Mouse (Mus musculus) liver, embryonic 11.5 days (tissue): ENCODE data around the gene Abcc5. TPM values are rescaled to one million over a fixed set of nuclear protein-coding genes. Genes with fewer than 3 reads are reported as not detected.
"Not testable (repeated sequence)": the region's sequence is repeated elsewhere in the genome, so short reads cannot be mapped to it uniquely, and the experiment has no call there.

ENCODE experiments used
- ATAC-seq: fragments of 200-750 bp; cut with Nextera tagmentation; replicated peaks from 2 replicates; pipeline ENCODE4 v1.8.0; 2017; ENCODE audit warnings: moderate number of reproducible peaks, mild to moderate bottlenecking, moderate TSS enrichment, moderate library complexity; ENCODE audit not compliant: low FRiP score
- DNase-seq: peaks from one replicate; pipeline ENCODE4 v3.0.0-alpha.2; 2017; ENCODE audit warnings: low spot score
- H3K27ac ChIP-seq: fragments of 300-500 bp; sonication (generic); 2 replicates; pipeline ENCODE4 v1.5.1; 2014; ENCODE audit warnings: mild to moderate bottlenecking, low read depth, low read length, control low read depth
- H3K27me3 ChIP-seq: fragments of 300-500 bp; sonication (generic); replicated peaks from 2 replicates; pipeline ENCODE4 v1.6.1; 2014; ENCODE audit warnings: low read length, mixed read lengths; ENCODE audit not compliant: control insufficient read depth, insufficient read depth
- H3K36me3 ChIP-seq: fragments of 300-500 bp; sonication (generic); 2 replicates; pipeline ENCODE4 v1.6.1; 2014; ENCODE audit warnings: mild to moderate bottlenecking, low read length, moderate library complexity, mixed read lengths; ENCODE audit not compliant: control insufficient read depth, insufficient read depth
- H3K4me1 ChIP-seq: fragments of 300-500 bp; sonication (generic); replicated peaks from 2 replicates; pipeline ENCODE4 v1.6.1; 2014; ENCODE audit warnings: low read length, mixed read lengths; ENCODE audit not compliant: control insufficient read depth, insufficient read depth
- H3K4me2 ChIP-seq: fragments of 300-500 bp; sonication (generic); 2 replicates; pipeline ENCODE4 v1.6.1; 2014; ENCODE audit warnings: mild to moderate bottlenecking, control low read depth, moderate library complexity
- H3K4me3 ChIP-seq: fragments of 300-500 bp; sonication (generic); 2 replicates; pipeline ENCODE4 v1.5.1; 2014; ENCODE audit warnings: low read depth, low read length, control low read depth
- H3K9ac ChIP-seq: fragments of 300-500 bp; sonication (generic); 2 replicates; pipeline ENCODE4 v1.6.1; 2014; ENCODE audit warnings: low read depth, low read length, control low read depth
- H3K9me3 ChIP-seq: fragments of 300-500 bp; sonication (generic); 2 replicates; pipeline ENCODE4 v1.6.1; 2016; ENCODE audit warnings: low read length, inconsistent platforms, mixed read lengths; ENCODE audit not compliant: control insufficient read depth
- WGBS: fragments of 180-500 bp; shearing (Covaris S2); extraction: QIAGEN DNeasy Blood & Tissue Kit; methylation state at CpG from one replicate; pipeline ENCODE4 v1.1.7; 2014; 5-methylcytosine and 5-hydroxymethylcytosine counted together
- polyA plus RNA-seq: library from polyadenylated mRNA; unstranded; fragments of >200 nt; fragmentation: Nextera tagmentation; extraction: Ambion mirVana; gene quantifications from 2 replicates; pipeline ENCODE4 v1.2.1, GENCODE M21; 2014

The Abcc5 gene
- polyA plus RNA-seq, 1 experiment from 2014 or later: 43.6 TPM

DNA sequence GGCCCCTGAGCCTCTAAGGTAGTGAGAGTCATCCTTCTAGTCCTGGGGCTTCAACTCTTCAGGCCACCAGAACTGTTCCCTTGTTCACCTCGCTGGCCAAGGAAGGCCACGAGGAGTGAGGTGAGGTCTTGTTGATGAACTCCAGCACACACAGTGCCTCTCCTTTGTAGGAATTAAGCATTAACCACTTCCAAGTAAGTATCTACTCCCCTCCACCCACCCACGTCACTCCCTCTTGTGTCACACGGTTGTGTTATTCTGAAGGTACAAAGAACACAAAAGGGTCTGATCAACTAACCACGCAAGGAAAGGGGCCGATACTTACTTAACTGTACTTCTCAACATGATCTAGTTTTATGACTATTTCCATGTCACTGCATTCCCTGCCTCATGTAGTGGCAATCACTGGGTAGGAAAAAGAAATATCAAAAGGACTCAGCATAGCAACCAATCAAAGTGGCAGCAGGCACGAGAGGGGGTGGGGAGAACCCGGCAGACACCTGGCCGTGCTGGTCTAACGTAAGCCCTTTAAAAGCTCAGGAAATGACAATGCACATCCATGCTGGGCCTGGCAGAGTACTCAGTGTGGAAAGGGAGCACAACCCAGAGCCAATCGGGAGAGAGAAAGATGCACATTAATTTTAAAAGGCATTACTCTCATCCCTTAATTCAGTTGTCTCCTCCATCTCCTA, 30.8 kb downstream of the Abcc5 start:
- no peak overlapping the region for H3K4me3 ChIP-seq
- peaks cover 15% of the 10 kb centered on the region for H3K36me3 ChIP-seq
- H3K9me3 ChIP-seq: no peaks in the 10 kb centered on the region
- WGBS: 89% methylated on average over 11 of the region's 11 CpGs
- DNase-seq (no peak), ATAC-seq (no peak)
- no peak overlapping the region for H3K9ac ChIP-seq
- no peak overlapping the region for H3K4me2 ChIP-seq
- H3K4me1 ChIP-seq: no peaks in the 10 kb centered on the region
- H3K27ac ChIP-seq: no peak overlapping the region
- H3K27me3 ChIP-seq: no peaks in the 10 kb centered on the region

GRCm38 (mm10) chr16:20391753-20392152, 34.4 kb downstream of the Abcc5 start:
- Histone ChIP-seq H3K4me1 (no peaks in the 10 kb centered on the region), H3K36me3 (peaks cover 16% of the 10 kb centered on the region), H3K9ac (no peak overlapping the region), H3K4me2 (no peak overlapping the region), H3K27ac (no peak overlapping the region), H3K27me3 (no peaks in the 10 kb centered on the region), H3K9me3 (no peaks in the 10 kb centered on the region), H3K4me3 (no peak overlapping the region)
- WGBS: 87% methylated on average over 3 of the region's 3 CpGs
- DNase-seq (no peak), ATAC-seq (no peak)

DNA sequence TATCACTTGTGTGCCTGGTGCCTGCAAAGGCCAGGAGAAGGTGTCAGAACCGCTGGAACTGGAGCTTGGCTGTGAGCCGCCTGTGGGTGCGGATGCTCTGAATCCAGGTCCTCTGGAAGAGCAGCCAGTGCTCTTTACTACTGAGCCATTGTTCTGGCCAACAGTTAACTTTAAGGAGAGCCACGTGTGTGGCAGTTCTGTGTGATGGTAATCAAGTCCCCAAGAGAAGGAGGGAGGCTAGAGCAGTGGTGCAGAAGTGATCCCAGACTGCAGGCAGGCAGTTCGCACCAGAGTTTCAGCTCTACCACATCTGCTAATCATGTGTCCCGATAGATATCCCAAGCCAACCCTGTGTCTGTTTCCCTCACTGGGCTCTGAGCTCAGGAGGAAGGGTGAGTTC, 36.0 kb downstream of the Abcc5 start:
- DNase-seq: no peak
- no peak overlapping the region for H3K27ac ChIP-seq
- no peaks in the 10 kb centered on the region for H3K27me3 ChIP-seq
- H3K4me1 ChIP-seq: no peaks in the 10 kb centered on the region
- ATAC-seq: no peak
- H3K4me3 ChIP-seq: no peak overlapping the region
- WGBS: 78% methylated on average over 6 of the region's 6 CpGs
- no peak overlapping the region for H3K9ac ChIP-seq
- H3K36me3 ChIP-seq: peaks cover 16% of the 10 kb centered on the region
- H3K4me2 ChIP-seq: no peak overlapping the region
- H3K9me3 ChIP-seq: no peaks in the 10 kb centered on the region

DNA sequence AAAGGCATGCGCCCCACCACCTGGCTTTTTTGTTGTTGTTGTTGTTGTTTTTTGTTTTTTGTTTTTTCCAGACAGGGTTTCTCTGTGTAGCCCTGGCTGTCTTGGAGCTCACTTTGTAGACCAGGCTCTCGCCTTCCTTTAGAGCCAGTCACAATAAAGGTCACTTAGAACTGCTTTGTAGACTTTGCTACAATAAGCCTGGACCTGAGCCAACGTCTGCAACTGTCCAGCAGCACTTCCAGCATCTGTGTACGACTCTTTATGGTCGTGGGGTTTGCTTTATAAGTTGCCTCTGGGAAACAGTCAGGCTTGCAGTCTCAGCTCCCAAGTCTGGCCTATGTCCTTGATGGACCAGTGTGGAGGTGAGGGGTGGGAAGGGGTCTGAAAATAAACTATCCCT, 45.2 kb downstream of the Abcc5 start:
- no peak overlapping the region for H3K9ac ChIP-seq

GRCm38 (mm10) chr16:20375341-20375740, 50.9 kb downstream of the Abcc5 start:
- Histone ChIP-seq H3K4me3 (no peak overlapping the region), H3K9me3 (no peaks in the 10 kb centered on the region), H3K27me3 (no peaks in the 10 kb centered on the region), H3K4me2 (no peak overlapping the region), H3K36me3 (peaks cover 14% of the 10 kb centered on the region), H3K27ac (no peak overlapping the region), H3K4me1 (peaks cover 4% of the 10 kb centered on the region), H3K9ac (no peak overlapping the region)
- 87% methylated on average over 5 of the region's 5 CpGs for WGBS
- ATAC-seq: no peak
- no peak for DNase-seq

More for the DNA sequence above, 45.2 kb downstream of the Abcc5 start:
- Histone ChIP-seq H3K4me2 (no peak overlapping the region), H3K27me3 (no peaks in the 10 kb centered on the region), H3K36me3 (peaks cover 3% of the 10 kb centered on the region), H3K9me3 (no peaks in the 10 kb centered on the region), H3K4me3 (no peak overlapping the region), H3K4me1 (no peaks in the 10 kb centered on the region), H3K27ac (no peak overlapping the region)
- DNase-seq (no peak), ATAC-seq (no peak)
- WGBS: 82% methylated on average over 5 of the region's 5 CpGs

GRCm38 (mm10) chr16:20371731-20372130, 54.5 kb downstream of the Abcc5 start:
- WGBS: 46% methylated on average over 4 of the region's 4 CpGs
- H3K4me1 ChIP-seq: peaks cover 4% of the 10 kb centered on the region
- no peaks in the 10 kb centered on the region for H3K9me3 ChIP-seq
- no peak overlapping the region for H3K4me3 ChIP-seq
- peaks cover 26% of the 10 kb centered on the region for H3K36me3 ChIP-seq
- H3K9ac ChIP-seq: no peak overlapping the region
- H3K4me2 ChIP-seq: no peak overlapping the region
- peak overlapping the region; percentile 19 for H3K27ac ChIP-seq
- ATAC-seq (peak; percentile 49; the same call in 1 of the 2 replicates), DNase-seq (no peak)
- H3K27me3 ChIP-seq: no peaks in the 10 kb centered on the region

GRCm38 (mm10) chr16:20368221-20368620, 58.0 kb downstream of the Abcc5 start:
- Histone ChIP-seq H3K4me1 (peaks cover 4% of the 10 kb centered on the region), H3K27ac (no peak overlapping the region), H3K4me2 (no peak overlapping the region), H3K4me3 (no peak overlapping the region), H3K9ac (no peak overlapping the region), H3K36me3 (peaks cover 31% of the 10 kb centered on the region; the same call in 1 of the 2 replicates), H3K9me3 (no peaks in the 10 kb centered on the region), H3K27me3 (no peaks in the 10 kb centered on the region)
- DNase-seq (no peak), ATAC-seq (no peak)
- 94% methylated on average over 9 of the region's 9 CpGs for WGBS

GRCm38 (mm10) chr16:20362121-20362520, 64.1 kb downstream of the Abcc5 start:
- Histone ChIP-seq H3K36me3 (peaks cover 36% of the 10 kb centered on the region; the same call in 1 of the 2 replicates), H3K4me3 (no peak overlapping the region), H3K9ac (no peak overlapping the region), H3K27ac (no peak overlapping the region), H3K4me1 (no peaks in the 10 kb centered on the region), H3K27me3 (no peaks in the 10 kb centered on the region), H3K9me3 (no peaks in the 10 kb centered on the region), H3K4me2 (no peak overlapping the region)
- no peak for ATAC-seq
- no peak for DNase-seq
- 88% methylated on average over 11 of the region's 11 CpGs for WGBS

GRCm38 (mm10) chr16:20361496-20361895, 64.7 kb downstream of the Abcc5 start:
- peaks cover 36% of the 10 kb centered on the region; the same call in 1 of the 2 replicates for H3K36me3 ChIP-seq
- H3K4me2 ChIP-seq, H3K27ac ChIP-seq, H3K4me1 ChIP-seq, H3K9ac ChIP-seq, H3K4me3 ChIP-seq, H3K27me3 ChIP-seq, H3K9me3 ChIP-seq, DNase-seq, ATAC-seq: not testable (repeated sequence)
- 90% methylated on average over 3 of the region's 3 CpGs for WGBS
